Mouse (Mus musculus): ENCODE measurements around the gene Trmt1. TPM values are rescaled to one million over a fixed set of nuclear protein-coding genes. Genes with fewer than 3 reads are reported as not detected.
A peak's percentile ranks its signal among the peaks of the same experiment; 100 is the strongest.

The Trmt1 gene
- polyA plus RNA-seq, 1 experiment from 2014 or later = 56.9 TPM

GRCm38 (mm10) chr8:84643019-84643418 lies 43.1 kb upstream of the Trmt1 start:
- 73% methylated on average over 5 of the region's 5 CpGs for WGBS
- H3K27me3 ChIP-seq (ENCODE audit: control insufficient read depth, insufficient read depth, low read length) = no peaks in the 10 kb centered on the region
- H3K4me1 ChIP-seq (ENCODE audit: control insufficient read depth, insufficient read depth, low read length) = peaks cover 13% of the 10 kb centered on the region
- no peak overlapping the region for H3K27ac ChIP-seq (replicated peaks; ENCODE audit: low read depth, low read length)
- DNase-seq = no peak
- H3K4me2 ChIP-seq (ENCODE audit: low read length) = no peak overlapping the region
- H3K9ac ChIP-seq (replicated peaks; ENCODE audit: low read length) = no peak overlapping the region
- H3K36me3 ChIP-seq (ENCODE audit: control insufficient read depth, insufficient read depth, low read length) = no peaks in the 10 kb centered on the region
- no peaks in the 10 kb centered on the region for H3K9me3 ChIP-seq (ENCODE audit: control insufficient read depth, low read length)
- no peak overlapping the region for H3K4me3 ChIP-seq (replicated peaks; ENCODE audit: low read depth, low read length)
- ATAC-seq (ENCODE audit: low FRiP score, low TSS enrichment) = no peak

DNA sequence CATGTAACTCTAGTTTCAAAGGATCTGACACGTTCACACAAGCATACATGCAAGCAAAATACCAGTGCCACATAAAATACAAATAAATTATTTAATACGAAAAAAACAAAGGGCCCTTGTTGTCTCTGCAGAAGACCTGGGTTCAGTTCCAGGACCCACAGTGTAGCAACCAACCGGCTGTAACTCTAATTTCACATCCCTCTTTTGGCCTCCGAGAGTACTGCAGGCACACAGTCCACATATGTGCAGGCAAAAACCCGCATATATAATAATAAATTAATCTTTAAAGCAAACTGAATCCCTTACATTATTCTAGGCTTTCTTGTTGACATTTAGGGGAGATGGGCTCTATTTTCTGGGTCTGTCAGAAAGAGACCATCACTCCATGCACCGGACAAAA lies 39.3 kb upstream of the Trmt1 start:
- Histone ChIP-seq H3K27ac (replicated peaks; ENCODE audit: low read depth, low read length) (no peak overlapping the region; the same call in 1 of the 2 replicates), H3K9me3 (ENCODE audit: control insufficient read depth, low read length) (no peaks in the 10 kb centered on the region), H3K36me3 (ENCODE audit: control insufficient read depth, insufficient read depth, low read length) (no peaks in the 10 kb centered on the region), H3K9ac (replicated peaks; ENCODE audit: low read length) (no peak overlapping the region), H3K27me3 (ENCODE audit: control insufficient read depth, insufficient read depth, low read length) (no peaks in the 10 kb centered on the region), H3K4me1 (ENCODE audit: control insufficient read depth, insufficient read depth, low read length) (peaks cover 6% of the 10 kb centered on the region), H3K4me3 (replicated peaks; ENCODE audit: low read depth, low read length) (no peak overlapping the region), H3K4me2 (ENCODE audit: low read length) (peak overlapping the region; percentile 53; the same call in 1 of the 2 replicates)
- ATAC-seq (ENCODE audit: low FRiP score, low TSS enrichment) (no peak), DNase-seq (peak; percentile 49)
- 60% methylated on average over 6 of the region's 6 CpGs for WGBS

- WGBS = 3% methylated on average over 14 of the region's 14 CpGs
- no peaks in the 10 kb centered on the region for H3K27me3 ChIP-seq (ENCODE audit: control insufficient read depth, insufficient read depth, low read length)
- peak overlapping the region; percentile 19; the same call in 1 of the 2 replicates for H3K4me3 ChIP-seq (replicated peaks; ENCODE audit: low read depth, low read length)
- H3K36me3 ChIP-seq (ENCODE audit: control insufficient read depth, insufficient read depth, low read length) = no peaks in the 10 kb centered on the region
- H3K27ac ChIP-seq (replicated peaks; ENCODE audit: low read depth, low read length) = peak overlapping the region; percentile 55; the same call in 1 of the 2 replicates
- peaks cover 6% of the 10 kb centered on the region for H3K4me1 ChIP-seq (ENCODE audit: control insufficient read depth, insufficient read depth, low read length)
- H3K9ac ChIP-seq (replicated peaks; ENCODE audit: low read length) = 0 out of 2 replicates have a peak overlapping the region, but pooled peaks have one; percentile 20
- peak overlapping the region; percentile 53 for H3K4me2 ChIP-seq (ENCODE audit: low read length)
- ATAC-seq (ENCODE audit: low FRiP score, low TSS enrichment) (peak; percentile 67; the same call in 1 of the 2 replicates), DNase-seq (peak; percentile 73)
- no peaks in the 10 kb centered on the region for H3K9me3 ChIP-seq (ENCODE audit: control insufficient read depth, low read length)
Measured at GRCm38 (mm10) chr8:84647461-84647901, 38.6 kb upstream of the Trmt1 start.

- ATAC-seq (ENCODE audit: low FRiP score, low TSS enrichment) (no peak), DNase-seq (no peak)
- H3K9me3 ChIP-seq (ENCODE audit: control insufficient read depth, low read length) = no peaks in the 10 kb centered on the region
- no peaks in the 10 kb centered on the region for H3K36me3 ChIP-seq (ENCODE audit: control insufficient read depth, insufficient read depth, low read length)
- no peak overlapping the region for H3K4me3 ChIP-seq (replicated peaks; ENCODE audit: low read depth, low read length)
- H3K27ac ChIP-seq (replicated peaks; ENCODE audit: low read depth, low read length) = no peak overlapping the region
- WGBS = 47% methylated on average over 3 of the region's 3 CpGs
- no peak overlapping the region for H3K9ac ChIP-seq (replicated peaks; ENCODE audit: low read length)
- no peaks in the 10 kb centered on the region for H3K27me3 ChIP-seq (ENCODE audit: control insufficient read depth, insufficient read depth, low read length)
- peaks cover 10% of the 10 kb centered on the region for H3K4me1 ChIP-seq (ENCODE audit: control insufficient read depth, insufficient read depth, low read length)
- no peak overlapping the region for H3K4me2 ChIP-seq (ENCODE audit: low read length)
Measured at GRCm38 (mm10) chr8:84650213-84650612, 35.9 kb upstream of the Trmt1 start.

- Histone ChIP-seq H3K27ac (replicated peaks; ENCODE audit: low read depth, low read length) (no peak overlapping the region), H3K4me2 (ENCODE audit: low read length) (no peak overlapping the region), H3K4me3 (replicated peaks; ENCODE audit: low read depth, low read length) (no peak overlapping the region), H3K36me3 (ENCODE audit: control insufficient read depth, insufficient read depth, low read length) (no peaks in the 10 kb centered on the region), H3K9ac (replicated peaks; ENCODE audit: low read length) (no peak overlapping the region), H3K27me3 (ENCODE audit: control insufficient read depth, insufficient read depth, low read length) (no peaks in the 10 kb centered on the region), H3K9me3 (ENCODE audit: control insufficient read depth, low read length) (no peaks in the 10 kb centered on the region), H3K4me1 (ENCODE audit: control insufficient read depth, insufficient read depth, low read length) (peaks cover 20% of the 10 kb centered on the region)
- DNase-seq (no peak), ATAC-seq (ENCODE audit: low FRiP score, low TSS enrichment) (no peak)
- 78% methylated on average over 9 of the region's 9 CpGs for WGBS
Measured at GRCm38 (mm10) chr8:84653092-84653631, 32.9 kb upstream of the Trmt1 start.

- ATAC-seq (ENCODE audit: low FRiP score, low TSS enrichment) (no peak), DNase-seq (no peak)
- Histone ChIP-seq H3K9ac (replicated peaks; ENCODE audit: low read length) (no peak overlapping the region), H3K27ac (replicated peaks; ENCODE audit: low read depth, low read length) (peak overlapping the region; percentile 63; the same call in 1 of the 2 replicates), H3K9me3 (ENCODE audit: control insufficient read depth, low read length) (no peaks in the 10 kb centered on the region), H3K4me2 (ENCODE audit: low read length) (no peak overlapping the region), H3K27me3 (ENCODE audit: control insufficient read depth, insufficient read depth, low read length) (no peaks in the 10 kb centered on the region), H3K36me3 (ENCODE audit: control insufficient read depth, insufficient read depth, low read length) (no peaks in the 10 kb centered on the region), H3K4me1 (ENCODE audit: control insufficient read depth, insufficient read depth, low read length) (peaks cover 21% of the 10 kb centered on the region), H3K4me3 (replicated peaks; ENCODE audit: low read depth, low read length) (no peak overlapping the region)
- WGBS = 34% methylated on average over 4 of the region's 4 CpGs
Measured at GRCm38 (mm10) chr8:84654597-84654996, 31.5 kb upstream of the Trmt1 start.

GRCm38 (mm10) chr8:84655336-84656190 lies 30.5 kb upstream of the Trmt1 start:
- Histone ChIP-seq H3K9ac (replicated peaks; ENCODE audit: low read length) (peak overlapping the region; percentile 39; the same call in 1 of the 2 replicates), H3K4me2 (ENCODE audit: low read length) (peak overlapping the region; percentile 49), H3K36me3 (ENCODE audit: control insufficient read depth, insufficient read depth, low read length) (no peaks in the 10 kb centered on the region), H3K27me3 (ENCODE audit: control insufficient read depth, insufficient read depth, low read length) (no peaks in the 10 kb centered on the region), H3K4me3 (replicated peaks; ENCODE audit: low read depth, low read length) (peak overlapping the region; percentile 22), H3K9me3 (ENCODE audit: control insufficient read depth, low read length) (no peaks in the 10 kb centered on the region), H3K4me1 (ENCODE audit: control insufficient read depth, insufficient read depth, low read length) (peaks cover 27% of the 10 kb centered on the region), H3K27ac (replicated peaks; ENCODE audit: low read depth, low read length) (peak overlapping the region; percentile 63)
- DNase-seq (peak; percentile 75), ATAC-seq (ENCODE audit: low FRiP score, low TSS enrichment) (peak; percentile 84)
- 1% methylated on average over 15 of the region's 15 CpGs for WGBS

GRCm38 (mm10) chr8:84656191-84656525 lies 29.9 kb upstream of the Trmt1 start:
- Histone ChIP-seq H3K27ac (replicated peaks; ENCODE audit: low read depth, low read length) (peak overlapping the region; percentile 63), H3K4me2 (ENCODE audit: low read length) (peak overlapping the region; percentile 49), H3K4me1 (ENCODE audit: control insufficient read depth, insufficient read depth, low read length) (peaks cover 31% of the 10 kb centered on the region), H3K9me3 (ENCODE audit: control insufficient read depth, low read length) (no peaks in the 10 kb centered on the region), H3K4me3 (replicated peaks; ENCODE audit: low read depth, low read length) (peak overlapping the region; percentile 22), H3K27me3 (ENCODE audit: control insufficient read depth, insufficient read depth, low read length) (no peaks in the 10 kb centered on the region), H3K36me3 (ENCODE audit: control insufficient read depth, insufficient read depth, low read length) (no peaks in the 10 kb centered on the region), H3K9ac (replicated peaks; ENCODE audit: low read length) (peak overlapping the region; percentile 39; the same call in 1 of the 2 replicates)
- no peak for ATAC-seq (ENCODE audit: low FRiP score, low TSS enrichment)
- DNase-seq = peak; percentile 47
- WGBS = under 1% methylated on average over 10 of the region's 10 CpGs
